Comparison of ENCODE assay signal across 20 mouse cellular contexts in genomic region chr1:90220280-90220679, GRCm38 (mm10). TPM values are rescaled to one million over a fixed set of nuclear protein-coding genes. Genes with fewer than 3 reads are reported as not detected.
DNase-seq lines count a peak whose midpoint lies in the region; ATAC-seq and TF ChIP-seq lines count a peak whose summit lies in the region.
"Had no signal": no experiment of that assay in that cellular context is flagged by ENCODE, and none has a peak within 500 bp of the region (broad histone marks: within the 10 kb centered on the region; RNA-seq: fewer than 3 reads in every experiment).

No protein-coding gene starts in this region.

- 11% methylated on average over 9 of the region's 9 CpGs for WGBS in heart, embryonic 10.5 days
- 15% methylated on average over 9 of the region's 9 CpGs for WGBS in midbrain, embryonic 10.5 days
- 26% methylated on average over 9 of the region's 9 CpGs for WGBS in midbrain, postnatal 0 days
- WGBS in forebrain, embryonic 16.5 days, result 14% methylated on average over 9 of the region's 9 CpGs

- H3K4me1 ChIP-seq in heart, embryonic 10.5 days, result peaks cover 38% of the 10 kb centered on the region
- H3K4me1 ChIP-seq in midbrain, embryonic 10.5 days, result peaks cover 57% of the 10 kb centered on the region
- peaks cover 8% of the 10 kb centered on the region; the same call in 1 of the 2 replicates for H3K4me1 ChIP-seq in midbrain, postnatal 0 days (ENCODE audit: insufficient read depth, low read length)
- peaks cover 25% of the 10 kb centered on the region for H3K4me1 ChIP-seq in forebrain, embryonic 16.5 days (replicated peaks; ENCODE audit: control insufficient read depth, insufficient read depth, low read length)
- H3K4me1 ChIP-seq: megakaryocyte, embryonic 14.5 days had no signal

- H3K27me3 ChIP-seq in heart, embryonic 10.5 days (ENCODE audit: insufficient read depth, poor library complexity, severe bottlenecking), result peaks cover 6% of the 10 kb centered on the region
- peaks cover 12% of the 10 kb centered on the region; the same call in 1 of the 2 replicates for H3K27me3 ChIP-seq in midbrain, embryonic 10.5 days (ENCODE audit: low read depth, poor library complexity, severe bottlenecking)
- H3K27me3 ChIP-seq in midbrain, postnatal 0 days (ENCODE audit: insufficient read depth, low read length), result no peaks in the 10 kb centered on the region
- H3K27me3 ChIP-seq in forebrain, embryonic 16.5 days (replicated peaks; ENCODE audit: control insufficient read depth, insufficient read depth, low read length), result no peaks in the 10 kb centered on the region
- H3K27me3 ChIP-seq: megakaryocyte, embryonic 14.5 days had no signal

- H3K27ac ChIP-seq in heart, embryonic 10.5 days, result peak overlapping the region; percentile 65
- H3K27ac ChIP-seq in midbrain, embryonic 10.5 days (replicated peaks), result peak overlapping the region; percentile 70
- no peak overlapping the region for H3K27ac ChIP-seq in midbrain, postnatal 0 days (ENCODE audit: low read depth, low read length)
- H3K27ac ChIP-seq in forebrain, embryonic 16.5 days (ENCODE audit: low read length), result no peak overlapping the region
- H3K27ac ChIP-seq: heart, adult 2 months; kidney, postnatal 0 days; layer of hippocampus, adult 2 months had no signal

- H3K4me3 ChIP-seq in heart, embryonic 10.5 days, result no peak overlapping the region
- no peak overlapping the region for H3K4me3 ChIP-seq in midbrain, embryonic 10.5 days
- H3K4me3 ChIP-seq in midbrain, postnatal 0 days (ENCODE audit: low read depth, low read length), result no peak overlapping the region
- no peak overlapping the region for H3K4me3 ChIP-seq in forebrain, embryonic 16.5 days (replicated peaks; ENCODE audit: low read length)
- H3K4me3 ChIP-seq: heart, adult 2 months; layer of hippocampus, adult 2 months; megakaryocyte, embryonic 14.5 days had no signal

- peaks cover 14% of the 10 kb centered on the region for H3K36me3 ChIP-seq in heart, embryonic 10.5 days
- H3K36me3 ChIP-seq in midbrain, embryonic 10.5 days, result peaks cover 29% of the 10 kb centered on the region
- no peaks in the 10 kb centered on the region for H3K36me3 ChIP-seq in midbrain, postnatal 0 days (ENCODE audit: insufficient read depth, low read length)
- H3K36me3 ChIP-seq in forebrain, embryonic 16.5 days (ENCODE audit: control insufficient read depth, insufficient read depth), result no peaks in the 10 kb centered on the region
- H3K36me3 ChIP-seq: G1E had no signal

- no peak overlapping the region for H3K4me2 ChIP-seq in midbrain, postnatal 0 days (ENCODE audit: low read depth, low read length, poor library complexity, severe bottlenecking)
- H3K4me2 ChIP-seq in forebrain, embryonic 16.5 days (ENCODE audit: low read length), result no peak overlapping the region

- ATAC-seq in midbrain, postnatal 0 days (ENCODE audit: low FRiP score), result no peak
- ATAC-seq in forebrain, embryonic 16.5 days, result peak; percentile 10; the same call in 1 of the 2 replicates
- ATAC-seq: CD4-positive, CD25-positive, alpha-beta regulatory T cell, adult 4 months; intestine, postnatal 0 days; liver, postnatal 0 days had no signal

- H3K9ac ChIP-seq in midbrain, postnatal 0 days (replicated peaks; ENCODE audit: low read length, poor library complexity, severe bottlenecking), result no peak overlapping the region
- H3K9ac ChIP-seq in forebrain, embryonic 16.5 days (replicated peaks; ENCODE audit: low read depth, low read length), result no peak overlapping the region
- H3K9ac ChIP-seq: liver, postnatal 0 days had no signal

- no peaks in the 10 kb centered on the region for H3K9me3 ChIP-seq in heart, embryonic 10.5 days
- no peaks in the 10 kb centered on the region; the same call in 1 of the 2 replicates for H3K9me3 ChIP-seq in midbrain, embryonic 10.5 days (replicated peaks)
- H3K9me3 ChIP-seq in midbrain, postnatal 0 days (ENCODE audit: low read length), result no peaks in the 10 kb centered on the region
- no peaks in the 10 kb centered on the region for H3K9me3 ChIP-seq in forebrain, embryonic 16.5 days (ENCODE audit: control insufficient read depth, low read length)

- no peak for DNase-seq in heart, embryonic 10.5 days (ENCODE audit: low spot score)
- DNase-seq in heart, postnatal 4 days, result no peak
- no peak for DNase-seq in midbrain, embryonic 10.5 days (ENCODE audit: low spot score)
- no peak for DNase-seq in midbrain, postnatal 0 days (ENCODE audit: low spot score)
- peak; percentile 55 for DNase-seq in retina, embryonic 14.5 days (ENCODE audit: low spot score)
- DNase-seq in embryo, embryonic 9.5 days (ENCODE audit: extremely low spot score), result no peak
- no peak for DNase-seq in layer of hippocampus, adult 18-20 months (ENCODE audit: low spot score in 2 of 2)
- DNase-seq: cerebellum, adult 9-10 months; gastrocnemius, postnatal 10 days; heart, adult 2 months; liver, postnatal 0 days; lung, postnatal 14 days; thymus, postnatal 36 days had no signal

- no peak for TF ChIP-seq CTCF in midbrain, postnatal 0 days (IDR thresholded peaks at IDR 0.05)

RNA-seq across cellular contexts. Expression of gene Ackr3, which starts 16.5 kb away (rescaled TPM):
- polyA plus RNA-seq in heart, embryonic 10.5 days (2016; fragmentation: Nextera tagmentation; extraction: Ambion mirVana), result 24.7 and 25.5 TPM in 2 replicates
- 10 to 100 TPM; 28.3 to 29.5 TPM for total RNA-seq in heart, postnatal 4 days (2021)
- 26.3 and 30.9 TPM in 2 replicates for polyA plus RNA-seq in midbrain, embryonic 10.5 days (2016; fragmentation: Nextera tagmentation; extraction: Ambion mirVana)
- total RNA-seq in midbrain, postnatal 0 days (2014; rRNA removed), result 7.9 and 9.6 TPM in 2 replicates
- polyA plus RNA-seq in midbrain, postnatal 0 days (2015; fragmentation: Nextera tagmentation; extraction: Ambion mirVana), result 4.5 and 5.7 TPM in 2 replicates
- polyA plus RNA-seq in forebrain, embryonic 16.5 days (2015; fragmentation: Nextera tagmentation; extraction: Ambion mirVana), result 20.3 and 26.1 TPM in 2 replicates
- total RNA-seq in layer of hippocampus, adult 18-20 months (2021), result 10 to 100 TPM; 15.5 to 15.9 TPM
- polyA plus RNA-seq: CD4-positive, CD25-positive, alpha-beta regulatory T cell, adult 4 months; G1E had no signal

Comparison
In these comparisons a context has a peak if more than half of its experiments do, and no peak if none do; other contexts are left out.
1. H3K27ac ChIP-seq: peak in heart, embryonic 10.5 days (single experiment) and midbrain, embryonic 10.5 days (single experiment); none in midbrain, postnatal 0 days (single experiment) and forebrain, embryonic 16.5 days (single experiment).